Mouse (Mus musculus): ENCODE data around the gene Ngrn. TPM values are rescaled to one million over a fixed set of nuclear protein-coding genes. Genes with fewer than 3 reads are reported as not detected.

Ngrn gene
- total and polyA plus RNA-seq, 3 experiments, result 35.7 to 50.1 (median 38.7) TPM

DNA sequence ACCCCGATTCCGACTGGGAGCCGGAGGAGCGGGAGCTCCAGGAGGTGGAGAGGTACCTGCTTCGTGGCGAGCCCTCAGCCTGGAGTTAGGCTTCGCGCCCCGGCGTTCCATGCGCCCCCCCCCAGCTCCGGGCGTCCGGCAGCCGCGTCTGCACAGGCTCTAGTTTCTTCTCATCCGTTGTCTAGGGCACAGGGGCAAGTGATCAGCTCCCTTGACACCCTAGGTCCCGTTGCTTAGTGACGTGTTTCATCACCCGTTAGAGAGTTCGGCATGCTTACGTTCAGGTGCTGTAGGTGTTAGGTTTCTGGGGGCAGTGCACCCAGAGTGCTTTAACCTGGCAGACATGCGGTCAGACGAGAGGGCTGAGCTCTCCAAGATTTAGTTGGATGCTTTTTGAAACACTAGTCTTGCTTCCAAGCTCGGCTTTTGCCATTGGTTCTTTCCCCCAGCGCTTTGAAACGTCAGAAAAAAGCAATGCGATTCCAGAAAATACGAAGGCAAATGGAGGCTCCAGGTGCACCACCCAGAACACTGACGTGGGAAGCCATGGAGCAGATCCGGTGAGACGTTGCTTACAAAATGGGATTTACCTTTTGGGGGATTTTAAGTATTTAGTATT is 466 bp downstream of the Ngrn start:
- no peak for DNase-seq

DNA sequence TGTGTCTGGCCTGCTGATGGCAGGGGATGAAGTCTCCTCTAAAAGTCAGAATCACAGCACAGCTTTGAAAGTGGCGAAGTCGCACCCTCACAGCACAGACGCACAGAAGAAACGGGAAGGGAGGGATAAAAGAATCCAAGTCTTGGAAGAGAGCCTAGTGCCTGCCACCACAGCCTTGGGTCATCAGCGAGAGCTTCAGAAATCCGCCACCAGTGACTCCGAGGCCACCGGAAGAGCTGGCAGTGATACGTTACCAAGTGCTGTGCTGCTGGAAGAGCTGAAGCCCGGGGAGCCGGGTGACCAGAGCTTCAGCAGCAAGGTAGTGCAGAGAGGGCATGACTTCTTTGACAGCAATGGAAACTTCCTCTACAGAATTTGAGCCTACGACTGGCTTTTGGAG is 3.6 kb downstream of the Ngrn start:
- peak; percentile 75 for DNase-seq

- no peak for DNase-seq
Measured at GRCm38 (mm10) chr7:80267764-80268163, 6.7 kb downstream of the Ngrn start.

DNA sequence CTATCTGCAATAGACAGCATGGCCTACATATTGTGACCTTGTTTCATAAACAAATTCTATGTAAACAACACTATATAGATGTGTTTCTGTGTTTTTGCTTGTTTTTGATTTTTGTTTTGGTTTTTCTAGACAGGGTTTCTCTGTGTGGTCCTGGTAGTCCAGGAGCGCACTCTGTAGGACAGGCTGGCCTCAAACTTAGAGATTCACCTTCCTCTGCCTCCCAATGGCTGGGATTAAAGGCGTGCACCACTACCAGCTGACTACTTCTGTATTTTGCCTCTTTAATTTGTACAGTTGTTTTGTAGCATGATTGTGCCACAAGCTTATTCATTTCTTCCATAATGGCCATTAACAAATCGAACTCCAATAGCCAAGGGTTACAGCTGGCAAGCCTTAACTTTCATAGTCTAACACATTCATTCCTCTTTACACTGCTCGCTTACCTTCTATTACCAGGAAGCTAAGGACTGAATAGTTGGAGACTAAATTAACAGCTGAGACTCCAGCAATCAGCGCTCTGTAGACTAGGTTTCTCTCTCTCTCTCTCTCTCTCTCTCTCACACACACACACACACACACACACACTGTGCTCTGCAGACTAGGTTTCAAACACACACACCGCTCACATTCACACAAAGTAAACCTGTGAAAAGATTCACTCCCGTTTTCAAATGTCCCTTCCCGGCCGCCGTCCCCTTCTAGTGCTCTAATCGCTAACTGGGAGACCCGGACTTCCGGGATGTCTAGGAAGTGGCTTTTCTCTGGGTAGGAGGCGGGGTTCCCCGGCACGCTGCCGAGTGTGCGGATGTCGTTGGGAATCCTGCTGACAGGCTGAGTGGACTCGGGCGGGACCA is 8.1 kb downstream of the Ngrn start, which contains the start of gene Vps33b:
Vps33b (plus strand) TSS at position 753 of the 854 bp plus-strand sequence.
- DNase-seq, result peak; percentile 96

DNA sequence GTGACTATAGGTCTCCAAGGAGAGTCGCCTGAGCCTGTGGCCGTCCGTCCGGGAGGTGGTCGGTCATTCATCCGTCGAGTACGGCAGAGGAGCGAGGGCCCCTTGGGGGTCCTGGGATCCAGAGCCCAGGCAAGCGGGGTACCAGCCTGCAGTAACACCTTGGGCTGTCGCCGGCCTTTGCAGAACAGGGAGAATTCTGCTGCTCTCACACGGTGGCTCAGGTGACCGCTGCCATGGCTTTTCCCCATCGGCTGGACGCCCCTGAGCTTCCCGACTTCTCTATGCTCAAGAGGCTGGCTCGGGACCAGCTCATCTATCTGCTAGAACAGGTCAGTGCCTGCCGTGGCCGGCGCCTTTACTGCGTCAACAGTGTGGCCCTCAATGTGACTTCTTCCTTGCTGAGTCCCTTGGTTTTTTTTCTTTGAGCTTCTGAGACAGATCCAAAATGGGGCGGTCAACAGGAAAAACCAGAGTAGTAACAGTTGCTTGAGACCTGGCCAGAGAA is 8.8 kb downstream of the Ngrn start:
- DNase-seq, result peak; percentile 68

- peak; percentile 59 for DNase-seq
Measured at GRCm38 (mm10) chr7:80273456-80273855, 12.4 kb downstream of the Ngrn start.

GRCm38 (mm10) chr7:80276374-80276773 is 15.4 kb downstream of the Ngrn start:
- no peak for DNase-seq

DNA sequence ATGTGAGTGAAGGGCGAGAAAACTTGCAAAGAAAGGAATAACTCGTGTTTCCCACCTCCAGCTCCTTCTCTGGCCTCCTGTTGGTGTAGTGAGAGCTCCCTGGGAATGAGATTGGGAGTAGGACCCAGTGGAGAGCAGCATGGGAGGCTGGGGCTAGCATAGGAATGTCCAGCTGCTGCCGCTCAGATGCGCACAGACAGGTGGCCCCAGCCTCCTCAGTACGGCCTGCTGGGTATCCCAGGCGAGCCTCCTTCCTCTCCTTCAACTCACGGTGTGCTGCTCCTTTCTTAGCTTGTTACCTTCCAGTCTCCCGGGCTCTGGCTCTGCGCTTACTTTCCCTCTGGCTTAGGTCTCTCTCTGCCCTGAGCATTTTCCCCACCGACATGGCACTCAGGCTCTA is 19.0 kb downstream of the Ngrn start:
- no peak for DNase-seq

GRCm38 (mm10) chr7:80280998-80281397 is 20.0 kb downstream of the Ngrn start:
- DNase-seq, result no peak

DNA sequence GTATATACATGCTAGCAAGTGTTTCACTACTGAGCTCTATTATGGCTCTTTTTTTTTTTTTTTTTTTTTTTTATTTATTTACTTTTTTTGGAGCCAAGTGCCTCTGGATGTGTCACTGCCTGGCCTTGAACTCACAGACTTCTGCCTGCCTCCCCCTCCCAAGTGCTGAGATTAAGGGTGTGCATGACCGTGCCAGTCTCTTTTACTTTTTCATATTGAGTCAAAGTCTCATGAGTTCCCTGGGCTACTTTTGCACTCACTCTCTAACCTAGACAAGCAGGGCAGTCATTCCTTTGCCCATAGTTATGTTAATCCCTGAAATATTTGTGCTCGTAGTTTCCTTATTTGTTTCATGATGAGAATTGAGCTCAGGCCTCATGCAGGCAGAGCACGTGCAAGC is 20.6 kb downstream of the Ngrn start:
- peak; percentile 68 for DNase-seq

DNA sequence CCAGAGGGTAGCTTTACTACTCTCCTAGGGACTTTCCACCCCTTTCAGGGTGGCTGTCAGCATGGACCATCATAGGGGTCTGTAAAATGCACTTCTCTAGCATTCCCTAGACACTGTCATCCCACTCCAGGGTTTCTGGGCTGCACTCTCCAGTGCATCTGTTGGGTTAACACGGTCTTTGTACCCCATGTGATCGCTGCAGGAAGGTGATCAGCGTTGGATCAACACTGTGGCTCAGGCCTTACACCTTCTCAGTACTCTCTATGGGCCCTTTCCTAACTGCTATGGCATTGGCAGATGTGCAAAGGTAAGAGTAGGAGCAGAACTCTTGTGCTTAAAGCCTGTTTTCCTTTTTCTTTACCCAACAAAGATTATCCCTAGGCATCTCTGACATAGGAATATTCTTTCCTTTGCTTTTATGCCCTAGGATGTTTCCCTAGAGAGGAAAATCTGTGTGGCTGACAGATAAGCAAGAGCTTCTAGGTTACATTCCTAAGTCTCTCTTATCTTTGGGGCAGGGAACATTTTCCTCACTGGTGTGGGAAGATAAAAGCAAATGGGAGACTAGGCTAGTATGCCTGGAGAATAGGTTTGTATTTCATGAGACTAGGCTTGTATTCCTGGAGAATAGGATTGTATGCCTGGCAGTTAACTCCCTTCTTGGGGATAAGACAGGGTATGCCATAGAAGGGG is 22.4 kb downstream of the Ngrn start:
- no peak for DNase-seq

DNA sequence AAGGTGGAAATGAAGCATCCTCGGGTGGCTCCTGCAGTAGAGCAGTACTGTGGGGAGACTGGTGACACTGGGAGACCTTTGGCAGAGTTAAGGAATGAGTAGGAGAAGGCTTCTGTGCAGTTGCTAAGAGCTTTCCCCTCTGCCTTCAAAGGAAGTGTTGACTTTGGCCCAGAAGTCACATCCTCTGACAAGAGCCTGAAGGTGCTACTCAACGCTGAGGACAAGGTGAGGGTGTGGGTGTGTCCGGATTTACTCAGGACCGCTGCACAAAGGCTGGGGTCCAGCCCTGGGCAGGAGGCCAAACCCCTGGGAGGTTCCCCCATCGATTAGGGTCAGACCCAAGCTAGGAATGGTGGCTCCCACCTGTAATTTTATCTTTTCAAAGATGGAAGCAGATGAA is 23.4 kb downstream of the Ngrn start:
- DNase-seq, result no peak

DNA sequence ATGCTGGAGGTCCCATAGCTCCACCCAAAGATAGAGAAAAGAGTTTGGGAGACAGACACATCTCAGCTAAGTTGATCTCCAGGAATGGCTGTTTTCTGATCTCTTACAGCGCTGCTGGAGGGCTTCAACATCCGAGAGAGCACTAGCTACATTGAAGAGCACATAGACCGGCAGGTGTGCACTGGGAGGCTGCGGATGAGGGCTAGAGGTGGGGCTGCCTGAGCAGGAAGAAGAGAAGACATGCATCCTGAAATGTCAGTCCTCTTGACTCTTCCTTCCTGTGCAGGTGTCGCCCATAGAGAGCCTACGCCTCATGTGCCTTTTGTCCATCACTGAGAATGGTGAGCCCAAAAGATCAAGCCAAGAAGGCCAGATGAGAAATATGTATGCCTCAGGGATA is 24.7 kb downstream of the Ngrn start:
- no peak for DNase-seq

DNA sequence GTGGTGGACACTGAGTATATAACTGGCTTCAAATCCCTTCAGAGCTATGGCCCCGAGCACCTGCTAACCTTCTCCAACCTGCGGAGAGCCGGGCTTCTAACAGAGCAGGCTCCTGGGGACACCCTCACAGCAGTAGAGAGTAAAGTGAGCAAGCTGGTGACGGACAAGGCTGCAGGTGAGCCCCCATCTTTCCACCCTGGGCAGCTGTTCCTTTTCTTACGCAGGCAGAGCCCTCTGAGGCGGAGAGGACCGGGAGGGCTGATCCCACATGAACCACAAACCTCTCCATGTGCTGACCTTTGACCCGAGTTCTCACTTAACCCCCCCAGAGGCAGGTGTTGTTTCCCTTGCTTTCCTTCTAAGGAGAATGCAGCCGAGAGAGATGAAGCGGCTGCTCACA is 26.7 kb downstream of the Ngrn start:
- DNase-seq, result no peak

GRCm38 (mm10) chr7:80294062-80294763 is 33.2 kb downstream of the Ngrn start, which contains the start of gene Prc1:
Gene Prc1, plus strand, starts transcription at chr7:80294450.
- DNase-seq, result peak; percentile 100

DNA sequence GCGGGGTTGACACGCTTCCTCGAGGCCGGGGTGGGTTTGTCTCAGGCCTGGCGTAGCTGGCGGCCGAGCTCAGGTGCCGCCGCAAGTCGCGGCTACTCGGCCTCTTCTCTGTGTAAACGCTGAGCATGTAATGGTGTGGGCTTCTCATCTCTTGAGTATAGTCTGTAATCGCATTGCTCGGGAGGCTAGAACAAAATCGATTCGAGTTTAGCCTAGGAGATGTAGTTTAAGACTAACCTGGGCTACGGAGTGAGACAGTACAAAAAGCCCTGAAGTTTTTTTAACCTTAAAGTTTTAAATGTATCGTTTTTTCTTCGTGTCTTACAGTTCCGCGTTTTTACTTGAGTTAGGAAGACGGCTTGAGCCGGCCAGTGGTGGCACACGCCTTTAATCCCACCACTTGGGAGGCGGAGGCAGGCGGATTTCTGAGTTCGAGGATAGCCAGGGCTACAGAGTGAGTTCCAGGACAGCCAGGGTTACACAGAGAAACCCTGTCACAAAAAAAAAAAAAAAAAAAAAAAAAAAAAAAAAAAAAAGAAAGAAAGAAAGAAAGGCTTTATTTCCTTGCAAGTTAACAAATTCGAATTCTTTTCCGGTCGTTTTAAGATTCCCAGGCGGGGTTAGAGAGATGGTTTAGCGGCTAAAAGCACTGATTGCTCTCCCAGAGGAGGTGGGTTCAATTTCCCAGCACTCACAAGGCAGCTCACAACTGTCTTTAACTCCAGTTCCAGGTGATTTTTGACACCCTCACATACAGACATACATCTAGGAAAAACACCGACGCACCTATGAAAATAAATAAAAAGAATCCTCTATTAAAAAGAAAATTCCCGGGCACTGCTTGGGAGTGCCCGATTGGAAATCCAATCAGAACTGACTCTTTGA is 34.0 kb downstream of the Ngrn start:
- no peak for DNase-seq

DNA sequence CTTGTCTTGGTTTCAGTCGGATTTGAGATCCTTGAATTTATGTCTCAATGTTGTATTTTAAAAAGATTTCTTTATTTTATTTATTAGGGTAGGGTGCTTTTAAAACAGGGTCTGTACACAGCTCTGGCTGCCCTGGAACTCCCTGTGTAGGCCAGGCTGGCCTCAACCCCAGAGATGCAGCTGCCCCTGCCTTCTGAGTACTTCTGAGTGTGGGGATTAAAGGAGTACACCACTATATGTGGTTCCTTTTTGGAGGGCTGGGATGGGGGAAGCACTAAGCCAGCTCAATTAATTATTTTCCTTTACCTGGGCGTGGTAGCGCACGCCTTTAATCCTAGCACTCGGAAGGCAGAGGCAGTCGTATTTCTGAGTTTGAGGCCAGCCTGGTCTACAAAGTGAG is 35.4 kb downstream of the Ngrn start:
- DNase-seq, result no peak

GRCm38 (mm10) chr7:80297041-80297440 is 36.0 kb downstream of the Ngrn start:
- no peak for DNase-seq

DNA sequence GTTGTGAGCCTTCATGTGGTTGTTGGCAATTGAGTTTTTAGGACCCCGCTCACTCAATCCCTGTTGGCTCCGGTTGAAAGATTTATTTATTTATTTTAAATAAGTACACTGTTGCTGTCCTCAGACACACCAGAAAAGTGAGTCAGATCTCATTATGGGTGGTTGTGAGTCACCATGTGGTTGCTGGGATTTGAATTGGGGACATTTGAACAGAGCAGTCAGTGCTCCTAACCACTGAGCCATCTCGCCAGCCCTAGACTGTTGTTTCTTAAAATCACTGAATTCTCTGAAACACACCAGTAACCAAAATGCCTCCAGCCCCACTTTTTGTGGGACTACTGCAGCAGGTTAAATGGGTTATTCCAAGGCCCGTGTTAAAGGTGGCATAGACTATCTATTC is 37.7 kb downstream of the Ngrn start:
- DNase-seq, result no peak

DNA sequence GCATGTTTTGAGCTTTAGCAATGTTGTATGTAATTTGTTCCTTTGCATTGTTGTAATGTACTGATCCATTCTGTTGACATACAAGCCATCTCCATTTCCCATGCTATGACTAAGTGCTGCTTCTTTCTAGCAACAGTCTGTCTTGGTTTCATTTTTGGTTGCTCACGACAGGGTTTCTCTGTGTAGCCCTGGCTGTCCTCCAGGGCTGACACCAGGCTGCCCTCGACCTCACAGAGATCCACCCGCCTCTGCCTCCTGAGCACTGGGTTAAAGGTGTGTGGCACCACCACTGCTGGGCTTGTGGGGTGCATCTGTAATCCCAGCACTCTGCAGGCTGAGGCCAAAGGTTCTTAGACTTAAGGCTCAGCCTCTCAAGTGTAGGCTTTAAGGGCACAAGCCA is 38.6 kb downstream of the Ngrn start:
- DNase-seq, result peak; percentile 42

DNA sequence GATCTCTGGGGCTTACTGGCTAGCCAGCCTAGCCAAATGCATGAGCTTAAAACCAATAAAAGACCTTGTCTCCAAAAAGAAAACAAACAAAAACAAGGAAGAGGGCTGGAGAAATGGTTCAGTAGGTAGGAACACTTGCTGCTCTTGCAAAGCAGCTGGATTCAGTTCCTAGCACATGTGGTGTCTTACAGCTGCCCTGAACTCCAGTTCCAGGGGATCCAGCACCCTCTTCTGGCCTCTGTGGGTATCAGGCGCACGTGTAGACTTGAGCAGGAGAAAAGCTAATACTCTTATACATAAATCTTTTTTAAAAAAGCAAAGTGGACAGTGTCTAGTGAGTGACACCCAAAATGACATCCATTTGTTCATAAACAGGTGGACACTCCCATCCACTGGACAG is 40.5 kb downstream of the Ngrn start:
- DNase-seq, result no peak

All from adrenal gland, adult 2 months (tissue).